Mouse (Mus musculus) MEL (cell line): ENCODE results near the gene Spef1. TPM values are rescaled to one million over a fixed set of nuclear protein-coding genes. Genes with fewer than 3 reads are reported as not detected.

Experiments
- DNase-seq: peaks from one replicate; pipeline ENCODE4 v3.0.0; 2011; ENCODE audit warnings: low read depth, low spot score
- H3K27ac ChIP-seq: 2 replicates; pipeline ENCODE4 v1.5.1; 2012; ENCODE audit warnings: low read depth, mild to moderate bottlenecking, control low read depth, low read length, moderate library complexity; ENCODE audit not compliant: control insufficient read depth
- H3K27me3 ChIP-seq, 2 experiments: fragments of 150-350 bp in 1 of 2; sonication (generic) in 1 of 2; 2 replicates each; pipeline ENCODE4 v1.6.1; 2012; ENCODE audit warnings: low read length in 2 of 2, mild to moderate bottlenecking in 2 of 2, improper control_type of control experiment in 1 of 2, moderate library complexity in 1 of 2; ENCODE audit not compliant: insufficient read depth in 2 of 2, control insufficient read depth in 1 of 2
- H3K36me3 ChIP-seq, 2 experiments: 2 replicates each; pipeline ENCODE4 v1.6.1; 2012 to 2014; ENCODE audit warnings: low read length in 2 of 2, improper control_type of control experiment in 1 of 2, inconsistent platforms in 1 of 2, mild to moderate bottlenecking in 1 of 2; ENCODE audit not compliant: insufficient read depth in 2 of 2, control insufficient read depth in 1 of 2
- H3K4me1 ChIP-seq, 2 experiments: fragments of 150-350 bp in 1 of 2; sonication (generic) in 1 of 2; 2 replicates each; pipeline ENCODE4 v1.6.1; 2012; ENCODE audit warnings: low read length in 2 of 2, improper control_type of control experiment in 1 of 2, mild to moderate bottlenecking in 1 of 2; ENCODE audit not compliant: insufficient read depth in 2 of 2, control insufficient read depth in 1 of 2
- H3K4me3 ChIP-seq, 2 experiments: fragments of 150-350 bp in 1 of 2; sonication (generic) in 1 of 2; 2 replicates each; pipeline ENCODE4 v1.5.1; 2012; ENCODE audit warnings: low read depth in 2 of 2, low read length in 2 of 2, mild to moderate bottlenecking in 2 of 2, moderate library complexity in 2 of 2, control low read depth in 1 of 2, improper control_type of control experiment in 1 of 2; ENCODE audit not compliant: control insufficient read depth in 1 of 2, insufficient read depth in 1 of 2
- H3K79me2 ChIP-seq: 2 replicates; pipeline ENCODE4 v1.6.1; 2012; ENCODE audit warnings: mild to moderate bottlenecking, low read length, moderate library complexity; ENCODE audit not compliant: control insufficient read depth, poor library complexity, insufficient read depth
- H3K9ac ChIP-seq: 2 replicates; pipeline ENCODE4 v1.6.1; 2012; ENCODE audit warnings: low read depth, mild to moderate bottlenecking, control low read depth, low read length, moderate library complexity; ENCODE audit not compliant: control insufficient read depth, poor library complexity, severe bottlenecking
- H3K9me3 ChIP-seq: fragments of 150-350 bp; sonication (generic); replicated peaks from 2 replicates; pipeline ENCODE4 v1.6.1; 2012; ENCODE audit warnings: mild to moderate bottlenecking, low read length, improper control_type of control experiment, moderate library complexity; ENCODE audit not compliant: insufficient read depth
- CHD1 ChIP-seq: IDR thresholded peaks from 2 replicates; pipeline ENCODE4 v1.6.1; 2012; ENCODE audit warnings: low read depth, mild to moderate bottlenecking, inconsistent platforms, low read length, improper control_type of control experiment
- E2F4 ChIP-seq: IDR thresholded peaks from 2 replicates; pipeline ENCODE4 v1.6.1; 2011; ENCODE audit warnings: low read depth, low read length, improper control_type of control experiment, borderline replicate concordance
- ELF1 ChIP-seq: IDR thresholded peaks from 2 replicates; pipeline ENCODE4 v1.6.1; 2014; ENCODE audit warnings: low read depth, mild to moderate bottlenecking, inconsistent platforms, low read length, improper control_type of control experiment, moderate library complexity
- EP300 ChIP-seq, 2 experiments: IDR thresholded peaks; 2 replicates each; pipeline ENCODE4 v1.6.1; 2011; ENCODE audit warnings: improper control_type of control experiment in 2 of 2, low read length in 2 of 2, low read depth in 1 of 2, mild to moderate bottlenecking in 1 of 2
- GABPA ChIP-seq: IDR thresholded peaks from 2 replicates; pipeline ENCODE4 v1.6.1; 2012; ENCODE audit warnings: low read depth, mild to moderate bottlenecking, inconsistent platforms, low read length, improper control_type of control experiment, moderate library complexity
- HCFC1 ChIP-seq: IDR thresholded peaks from 2 replicates; pipeline ENCODE4 v1.6.1; 2012; ENCODE audit warnings: low read depth, mild to moderate bottlenecking, inconsistent platforms, low read length, improper control_type of control experiment, moderate library complexity
- KAT2A ChIP-seq: conservative IDR thresholded peaks from 2 replicates; pipeline ENCODE4 v1.6.1; 2012; ENCODE audit warnings: low read depth, low read length, improper control_type of control experiment, inconsistent platforms
- MAFK ChIP-seq: IDR thresholded peaks from 2 replicates; pipeline ENCODE4 v1.6.1; 2011; ENCODE audit warnings: low read depth, mild to moderate bottlenecking, low read length, improper control_type of control experiment, borderline replicate concordance
- MAX ChIP-seq: IDR thresholded peaks from 2 replicates; pipeline ENCODE4 v1.6.1; 2011; ENCODE audit warnings: low read length, improper control_type of control experiment
- MXI1 ChIP-seq: IDR thresholded peaks from 2 replicates; pipeline ENCODE4 v1.6.1; 2011; ENCODE audit warnings: mild to moderate bottlenecking, low read depth, low read length, improper control_type of control experiment
- MYB ChIP-seq: IDR thresholded peaks from 2 replicates; pipeline ENCODE4 v1.6.1; 2011; ENCODE audit warnings: mild to moderate bottlenecking, low read depth, low read length, improper control_type of control experiment
- RCOR1 ChIP-seq: IDR thresholded peaks from 2 replicates; pipeline ENCODE4 v1.6.1; 2012; ENCODE audit warnings: low read depth, mild to moderate bottlenecking, inconsistent platforms, low read length, improper control_type of control experiment
- TAL1 ChIP-seq: IDR thresholded peaks from 2 replicates; pipeline ENCODE4 v1.6.1; 2012; ENCODE audit warnings: mild to moderate bottlenecking, inconsistent platforms, low read length, moderate library complexity, mixed read lengths
- UBTF ChIP-seq: IDR thresholded peaks from 2 replicates; pipeline ENCODE4 v1.6.1; 2012; ENCODE audit warnings: low read depth, mild to moderate bottlenecking, inconsistent platforms, low read length, improper control_type of control experiment, moderate library complexity, borderline replicate concordance; ENCODE audit not compliant: insufficient read depth
- USF1 ChIP-seq: IDR thresholded peaks from 2 replicates; pipeline ENCODE4 v1.6.1; 2014; ENCODE audit warnings: low read depth, mild to moderate bottlenecking, inconsistent platforms, low read length, improper control_type of control experiment, moderate library complexity
- USF2 ChIP-seq, 2 experiments: IDR thresholded peaks; 2 replicates each; pipeline ENCODE4 v1.6.1; 2011 to 2012; ENCODE audit warnings: improper control_type of control experiment in 2 of 2, low read length in 2 of 2, borderline replicate concordance in 1 of 2, inconsistent platforms in 1 of 2, low read depth in 1 of 2, mild to moderate bottlenecking in 1 of 2; ENCODE audit not compliant: insufficient read depth in 1 of 2
- ZKSCAN1 ChIP-seq: IDR thresholded peaks from 2 replicates; pipeline ENCODE4 v1.6.1; 2012; ENCODE audit warnings: low read depth, mild to moderate bottlenecking, inconsistent platforms, low read length, improper control_type of control experiment, moderate library complexity
- ZNF384 ChIP-seq: IDR thresholded peaks from 2 replicates; pipeline ENCODE4 v1.6.1; 2012; ENCODE audit warnings: low read depth, mild to moderate bottlenecking, inconsistent platforms, low read length, improper control_type of control experiment
- polyA plus RNA-seq, 2 experiments: library from polyadenylated mRNA; stranded (reverse) in 1 of 2; unstranded in 1 of 2; fragments of >175 nt in 1 of 2; fragments of >200 nt in 1 of 2; gene quantifications; 2 replicates each; pipeline versions ENCODE4 v1.2.1 to v1.2.4; 2012; ENCODE audit warnings: low replicate concordance in 2 of 2, low read depth in 1 of 2; ENCODE audit not compliant: insufficient read length in 2 of 2, insufficient read depth in 1 of 2, missing spikeins in 1 of 2
- total RNA-seq: library from RNA; depleted of rRNA; stranded (reverse); fragments of 300-350 nt; gene quantifications from 2 replicates; pipeline ENCODE4 v1.2.3, GENCODE M21; 2012

Spef1 gene
- total and polyA plus RNA-seq, 3 experiments: 1.2 to 1.8 TPM; not detected in 1

DNA sequence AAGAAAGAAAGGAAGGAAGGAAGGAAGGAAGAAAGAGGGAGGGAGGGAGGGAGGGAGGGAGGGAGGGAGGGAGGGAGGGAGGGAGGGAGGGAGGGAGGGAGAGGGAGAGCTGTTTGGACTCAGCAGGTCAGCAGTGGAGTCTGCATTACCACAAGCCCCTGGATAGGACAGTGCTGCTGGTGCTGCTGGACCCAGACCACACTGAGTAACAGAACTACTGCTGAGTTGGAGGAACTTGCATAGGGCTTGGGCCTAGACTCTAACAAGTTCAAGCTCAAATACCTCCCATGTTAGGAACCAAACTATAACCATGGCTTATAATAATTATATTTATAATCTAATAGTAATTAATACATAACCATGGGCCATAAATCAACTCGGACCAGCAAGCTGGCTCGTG, 56.2 kb downstream of the Spef1 start:
- peaks cover 0 to 2% of the 10 kb centered on the region in 2 experiments; a peak in 1 of 4 replicates for H3K36me3 ChIP-seq
- TF ChIP-seq MAFK (no peak), USF1 (no peak), MXI1 (no peak), E2F4 (no peak), HCFC1 (no peak), MAX (no peak), ZNF384 (no peak), RCOR1 (no peak), UBTF (no peak), TAL1 (no peak)
- no peak overlapping the region for H3K9ac ChIP-seq
- no peak overlapping the region for H3K27ac ChIP-seq
- peaks cover 0 to under 1% of the 10 kb centered on the region in 2 experiments; a peak in 1 of 4 replicates for H3K27me3 ChIP-seq
- no peak for DNase-seq
- H3K79me2 ChIP-seq: no peaks in the 10 kb centered on the region
- H3K4me3 ChIP-seq: no peak overlapping the region
- H3K4me1 ChIP-seq: peaks cover 5 to 15% of the 10 kb centered on the region in 2 experiments
- H3K9me3 ChIP-seq: no peaks in the 10 kb centered on the region

DNA sequence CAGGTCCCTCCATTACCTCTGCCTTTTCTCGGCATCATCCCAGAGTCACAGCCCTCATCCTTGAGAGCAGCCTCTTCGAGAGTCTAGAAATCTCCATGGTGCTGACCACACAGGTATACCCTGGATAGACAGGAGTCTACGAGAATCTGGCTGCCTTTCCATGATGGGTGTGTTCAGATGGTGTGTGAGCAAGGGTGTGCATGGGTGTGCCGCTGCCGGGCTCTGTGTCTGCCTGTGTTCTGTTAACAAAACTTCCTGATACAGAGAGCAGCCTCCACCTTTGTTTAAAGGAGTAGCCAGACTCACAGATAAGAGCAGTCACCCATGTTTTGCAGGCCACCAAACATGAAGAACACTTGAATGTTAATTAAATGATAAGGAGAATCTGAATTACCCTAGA, 57.2 kb downstream of the Spef1 start:
- Histone ChIP-seq H3K27ac (no peak overlapping the region), H3K36me3 (peaks cover 0 to 2% of the 10 kb centered on the region in 2 experiments; a peak in 1 of 4 replicates), H3K4me1 (peaks cover 5 to 9% of the 10 kb centered on the region in 2 experiments), H3K27me3 (peaks cover 0 to 2% of the 10 kb centered on the region in 2 experiments; a peak in 1 of 4 replicates), H3K4me3 (no peak overlapping the region), H3K79me2 (no peaks in the 10 kb centered on the region), H3K9ac (no peak overlapping the region), H3K9me3 (no peaks in the 10 kb centered on the region)
- DNase-seq: peak; percentile 49
- TF ChIP-seq MYB (no peak), ZKSCAN1 (no peak), ELF1 (no peak), GABPA (no peak)

DNA sequence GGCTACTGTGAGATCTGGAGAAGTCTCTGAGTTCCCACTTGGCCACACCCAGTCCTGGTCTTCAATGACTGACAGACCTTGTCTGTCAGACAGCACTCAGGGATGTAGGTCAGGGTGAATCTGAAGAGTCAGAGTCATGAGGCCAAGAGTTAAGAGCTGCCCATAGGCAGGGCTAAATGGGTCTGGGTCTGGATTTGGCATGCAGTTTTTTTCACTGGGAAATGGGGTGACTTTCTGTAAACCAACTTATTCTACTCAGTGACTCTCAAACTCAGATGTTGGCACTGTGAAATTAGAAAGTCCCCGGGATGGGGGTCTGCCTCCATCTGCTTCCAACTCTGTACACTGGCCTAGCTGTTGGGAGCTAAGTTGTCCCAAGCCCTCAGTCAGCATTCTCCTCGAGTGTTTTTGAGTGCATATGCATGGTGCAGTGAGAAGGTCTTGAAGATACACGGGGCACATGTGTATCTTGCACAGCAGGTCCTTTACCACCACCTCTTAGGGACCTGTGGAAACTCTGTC, 58.4 kb downstream of the Spef1 start:
- H3K4me1 ChIP-seq: peaks cover 5 to 9% of the 10 kb centered on the region in 2 experiments
- no peak for DNase-seq
- TF ChIP-seq GABPA (no peak), CHD1 (no peak), USF2 (IDR thresholded peaks at IDR 0.05; ENCODE audit: borderline replicate concordance in 1 of 2, insufficient read depth in 1 of 2, low read depth in 1 of 2, low read length in 2 of 2) (no peak), E2F4 (no peak), EP300 (IDR thresholded peaks at IDR 0.05; ENCODE audit: low read depth in 1 of 2, low read length in 2 of 2) (no peak), ELF1 (no peak), UBTF (no peak), KAT2A (no peak), MYB (no peak)
- peaks cover 0 to 2% of the 10 kb centered on the region in 2 experiments; a peak in 1 of 4 replicates for H3K36me3 ChIP-seq
- H3K9me3 ChIP-seq: no peaks in the 10 kb centered on the region
- peaks cover 0 to 2% of the 10 kb centered on the region in 2 experiments; a peak in 2 of 4 replicates for H3K27me3 ChIP-seq
- no peak overlapping the region for H3K4me3 ChIP-seq
- no peaks in the 10 kb centered on the region for H3K79me2 ChIP-seq
- H3K9ac ChIP-seq: no peak overlapping the region
- H3K27ac ChIP-seq: no peak overlapping the region
